Mouse (Mus musculus) small intestine, adult 2 months (tissue): ENCODE measurements at regions not wholly inside any gene's neighbourhood (a gene's known extent, or its start where the extent isn't known, plus 50 kb on each side); places are given as distances from the start of the nearest gene placed in this dataset.

Experiments
- H3K27ac ChIP-seq: fragments of 200-500 bp; 2 replicates; pipeline ENCODE4 v1.5.1; 2012; ENCODE audit warnings: low read depth, low read length, control low read depth, inconsistent platforms; ENCODE audit not compliant: insufficient read depth
- H3K27me3 ChIP-seq: fragments of 200-500 bp; 2 replicates; pipeline ENCODE4 v1.6.1; 2012; ENCODE audit warnings: mild to moderate bottlenecking, moderate library complexity, low read length, inconsistent platforms; ENCODE audit not compliant: control insufficient read depth, insufficient read depth
- H3K36me3 ChIP-seq: fragments of 200-500 bp; 2 replicates; pipeline ENCODE4 v1.6.1; 2012; ENCODE audit warnings: mild to moderate bottlenecking, low read length, control low read depth, inconsistent platforms; ENCODE audit not compliant: control insufficient read depth, insufficient read depth
- H3K4me1 ChIP-seq: fragments of 200-500 bp; 2 replicates; pipeline ENCODE4 v1.6.1; 2012; ENCODE audit warnings: low read length, inconsistent platforms, mixed read lengths; ENCODE audit not compliant: control insufficient read depth, insufficient read depth, insufficient read length
- H3K4me3 ChIP-seq: fragments of 200-500 bp; 2 replicates; pipeline ENCODE4 v1.5.1; 2012; ENCODE audit warnings: low read depth, mild to moderate bottlenecking, control low read depth, inconsistent platforms, low read length, moderate library complexity
- CTCF ChIP-seq: fragments of 200-500 bp; IDR thresholded peaks from 2 replicates; pipeline ENCODE4 v1.5.1; 2012; ENCODE audit warnings: low read depth, mild to moderate bottlenecking, control low read depth, inconsistent platforms, low read length, moderate library complexity, mixed read lengths; ENCODE audit not compliant: insufficient replicate concordance, insufficient read length; ENCODE audit errors: extremely low read depth
- POLR2A ChIP-seq: fragments of 200-500 bp; IDR thresholded peaks from 2 replicates; pipeline ENCODE4 v1.6.1; 2012; ENCODE audit warnings: low read depth, mild to moderate bottlenecking, control low read depth, inconsistent platforms, low read length, moderate library complexity
- WGBS: fragments of 180-500 bp; shearing (Covaris S2); methylation state at CpG from one replicate; pipeline ENCODE4 v1.1.7; 2018; 5-methylcytosine and 5-hydroxymethylcytosine counted together

GRCm38 (mm10) chr10:19167101-19167500 is 151.6 kb upstream of the Tnfaip3 start:
- Histone ChIP-seq H3K4me3 (no peak overlapping the region), H3K36me3 (no peaks in the 10 kb centered on the region), H3K27me3 (no peaks in the 10 kb centered on the region), H3K27ac (peak overlapping the region; percentile 31), H3K4me1 (peaks cover 21% of the 10 kb centered on the region)
- TF ChIP-seq CTCF: no peak
- TF ChIP-seq POLR2A: no peak
- 76% methylated on average over 7 of the region's 7 CpGs for WGBS

GRCm38 (mm10) chr10:19162104-19162503 is 146.6 kb upstream of the Tnfaip3 start:
- H3K36me3 ChIP-seq: no peaks in the 10 kb centered on the region
- H3K27me3 ChIP-seq: no peaks in the 10 kb centered on the region
- 78% methylated on average over 2 of the region's 2 CpGs for WGBS
- H3K27ac ChIP-seq: peak overlapping the region; percentile 44; the same call in 1 of the 2 replicates
- H3K4me1 ChIP-seq: peaks cover 8% of the 10 kb centered on the region
- H3K4me3 ChIP-seq: no peak overlapping the region
- TF ChIP-seq CTCF: no peak
- no peak for TF ChIP-seq POLR2A

GRCm38 (mm10) chr10:19161149-19161548 is 145.7 kb upstream of the Tnfaip3 start:
- Histone ChIP-seq H3K36me3 (no peaks in the 10 kb centered on the region), H3K4me3 (no peak overlapping the region), H3K4me1 (peaks cover 7% of the 10 kb centered on the region), H3K27me3 (no peaks in the 10 kb centered on the region), H3K27ac (no peak overlapping the region)
- no peak for TF ChIP-seq CTCF
- no peak for TF ChIP-seq POLR2A

- no peak overlapping the region for H3K27ac ChIP-seq
- H3K4me3 ChIP-seq: no peak overlapping the region
- TF ChIP-seq CTCF (no peak), POLR2A (no peak)
- no peaks in the 10 kb centered on the region for H3K27me3 ChIP-seq
- 0 out of 2 replicates have a peak, but pooled peaks cover 2% of the 10 kb centered on the region for H3K4me1 ChIP-seq
- no peaks in the 10 kb centered on the region for H3K36me3 ChIP-seq
Observed at GRCm38 (mm10) chr10:19154041-19154440, 138.6 kb upstream of the Tnfaip3 start.

GRCm38 (mm10) chr10:19152773-19153172 is 137.3 kb upstream of the Tnfaip3 start:
- H3K27ac ChIP-seq: no peak overlapping the region
- H3K36me3 ChIP-seq: no peaks in the 10 kb centered on the region
- WGBS: 91% methylated on average over 5 of the region's 5 CpGs
- no peaks in the 10 kb centered on the region for H3K27me3 ChIP-seq
- TF ChIP-seq POLR2A: no peak
- TF ChIP-seq CTCF: no peak
- no peak overlapping the region for H3K4me3 ChIP-seq
- 0 out of 2 replicates have a peak, but pooled peaks cover 2% of the 10 kb centered on the region for H3K4me1 ChIP-seq

- H3K27me3 ChIP-seq: no peaks in the 10 kb centered on the region
- TF ChIP-seq POLR2A: no peak
- TF ChIP-seq CTCF: no peak
- H3K27ac ChIP-seq: no peak overlapping the region
- H3K36me3 ChIP-seq: no peaks in the 10 kb centered on the region
- H3K4me3 ChIP-seq: no peak overlapping the region
- no peaks in the 10 kb centered on the region for H3K4me1 ChIP-seq
- 81% methylated on average over 1 of the region's 1 CpGs for WGBS
Observed at GRCm38 (mm10) chr10:19150766-19151165, 135.3 kb upstream of the Tnfaip3 start.

GRCm38 (mm10) chr10:19150005-19150404 is 134.5 kb upstream of the Tnfaip3 start:
- no peaks in the 10 kb centered on the region for H3K4me1 ChIP-seq
- H3K27me3 ChIP-seq: no peaks in the 10 kb centered on the region
- 90% methylated on average over 3 of the region's 3 CpGs for WGBS
- H3K4me3 ChIP-seq: no peak overlapping the region
- no peak for TF ChIP-seq POLR2A
- no peak for TF ChIP-seq CTCF
- H3K27ac ChIP-seq: no peak overlapping the region
- H3K36me3 ChIP-seq: no peaks in the 10 kb centered on the region
